Mouse (Mus musculus): Measurements from ENCODE around the gene Hoxd10. TPM values are rescaled to one million over a fixed set of nuclear protein-coding genes. Genes with fewer than 3 reads are reported as not detected.
A peak's percentile ranks its signal among the peaks of the same experiment; 100 is the strongest.

The Hoxd10 gene
- polyA plus RNA-seq, 1 experiment from 2014 or later, result not detected

GRCm38 (mm10) chr2:74735851-74736687 lies 44.3 kb downstream of the Hoxd10 start:
- Histone ChIP-seq H3K4me1 (replicated peaks) (peaks cover 35% of the 10 kb centered on the region), H3K27me3 (peaks cover 78% of the 10 kb centered on the region), H3K4me2 (peak overlapping the region; percentile 83), H3K9me3 (no peaks in the 10 kb centered on the region), H3K4me3 (peak overlapping the region; percentile 51), H3K27ac (peak overlapping the region; percentile 99), H3K9ac (peak overlapping the region; percentile 96), H3K36me3 (0 out of 2 replicates have a peak, but pooled peaks cover 3% of the 10 kb centered on the region)
- WGBS, result under 1% methylated on average over 42 of the region's 42 CpGs
- ATAC-seq (ENCODE audit: low FRiP score), result peak; percentile 22; the same call in 1 of the 2 replicates

GRCm38 (mm10) chr2:74736688-74737577 lies 45.2 kb downstream of the Hoxd10 start:
- Histone ChIP-seq H3K9me3 (no peaks in the 10 kb centered on the region), H3K4me3 (peak overlapping the region; percentile 51), H3K36me3 (0 out of 2 replicates have a peak, but pooled peaks cover 3% of the 10 kb centered on the region), H3K4me1 (replicated peaks) (peaks cover 39% of the 10 kb centered on the region), H3K27me3 (peaks cover 78% of the 10 kb centered on the region), H3K27ac (peak overlapping the region; percentile 99), H3K9ac (peak overlapping the region; percentile 96), H3K4me2 (peak overlapping the region; percentile 83)
- 2% methylated on average over 15 of the region's 15 CpGs for WGBS
- no peak for ATAC-seq (ENCODE audit: low FRiP score)

GRCm38 (mm10) chr2:74737578-74738070 lies 45.9 kb downstream of the Hoxd10 start:
- no peaks in the 10 kb centered on the region for H3K9me3 ChIP-seq
- H3K4me1 ChIP-seq (replicated peaks), result peaks cover 37% of the 10 kb centered on the region
- H3K27ac ChIP-seq, result peak overlapping the region; percentile 99
- H3K36me3 ChIP-seq, result 0 out of 2 replicates have a peak, but pooled peaks cover 3% of the 10 kb centered on the region
- WGBS, result 4% methylated on average over 7 of the region's 7 CpGs
- peak overlapping the region; percentile 83 for H3K4me2 ChIP-seq
- peak overlapping the region; percentile 96 for H3K9ac ChIP-seq
- peak overlapping the region; percentile 51 for H3K4me3 ChIP-seq
- ATAC-seq (ENCODE audit: low FRiP score), result no peak
- H3K27me3 ChIP-seq, result peaks cover 77% of the 10 kb centered on the region

- peaks cover 37% of the 10 kb centered on the region for H3K4me1 ChIP-seq (replicated peaks)
These were observed 47.1 kb downstream of the Hoxd10 start for GRCm38 (mm10) chr2:74738623-74739475.

GRCm38 (mm10) chr2:74739476-74739800 lies 47.7 kb downstream of the Hoxd10 start:
- H3K27ac ChIP-seq, result peak overlapping the region; percentile 99
- peak overlapping the region; percentile 51 for H3K4me3 ChIP-seq
- peaks cover 88% of the 10 kb centered on the region for H3K27me3 ChIP-seq
- 7% methylated on average over 2 of the region's 2 CpGs for WGBS
- no peaks in the 10 kb centered on the region for H3K9me3 ChIP-seq
- H3K36me3 ChIP-seq, result peaks cover 10% of the 10 kb centered on the region; the same call in 1 of the 2 replicates
- H3K9ac ChIP-seq, result peak overlapping the region; percentile 96
- H3K4me1 ChIP-seq (replicated peaks), result peaks cover 41% of the 10 kb centered on the region
- no peak for ATAC-seq (ENCODE audit: low FRiP score)
- H3K4me2 ChIP-seq, result peak overlapping the region; percentile 83

More at GRCm38 (mm10) chr2:74738623-74739475, 47.1 kb downstream of the Hoxd10 start:
- no peak for ATAC-seq (ENCODE audit: low FRiP score)
- peak overlapping the region; percentile 99 for H3K27ac ChIP-seq
- H3K36me3 ChIP-seq, result 0 out of 2 replicates have a peak, but pooled peaks cover 4% of the 10 kb centered on the region
- peaks cover 86% of the 10 kb centered on the region for H3K27me3 ChIP-seq
- peak overlapping the region; percentile 96 for H3K9ac ChIP-seq
- WGBS, result under 1% methylated on average over 20 of the region's 20 CpGs
- H3K4me3 ChIP-seq, result peak overlapping the region; percentile 51
- peak overlapping the region; percentile 83 for H3K4me2 ChIP-seq
- no peaks in the 10 kb centered on the region for H3K9me3 ChIP-seq

GRCm38 (mm10) chr2:74739869-74740268 lies 48.1 kb downstream of the Hoxd10 start:
- WGBS, result 3% methylated on average over 14 of the region's 14 CpGs
- Histone ChIP-seq H3K9me3 (no peaks in the 10 kb centered on the region), H3K36me3 (peaks cover 10% of the 10 kb centered on the region; the same call in 1 of the 2 replicates), H3K4me3 (peak overlapping the region; percentile 51), H3K27ac (peak overlapping the region; percentile 99), H3K27me3 (peaks cover 88% of the 10 kb centered on the region), H3K4me2 (peak overlapping the region; percentile 83), H3K4me1 (replicated peaks) (peaks cover 42% of the 10 kb centered on the region), H3K9ac (peak overlapping the region; percentile 96)
- ATAC-seq (ENCODE audit: low FRiP score), result no peak

GRCm38 (mm10) chr2:74740311-74741091 lies 48.8 kb downstream of the Hoxd10 start:
- Histone ChIP-seq H3K9ac (peak overlapping the region; percentile 96), H3K36me3 (peaks cover 10% of the 10 kb centered on the region; the same call in 1 of the 2 replicates), H3K4me3 (peak overlapping the region; percentile 51), H3K27ac (peak overlapping the region; percentile 99), H3K27me3 (peaks cover 89% of the 10 kb centered on the region), H3K9me3 (no peaks in the 10 kb centered on the region), H3K4me2 (peak overlapping the region; percentile 83), H3K4me1 (replicated peaks) (peaks cover 42% of the 10 kb centered on the region)
- no peak for ATAC-seq (ENCODE audit: low FRiP score)
- under 1% methylated on average over 43 of the region's 43 CpGs for WGBS

- Histone ChIP-seq H3K9me3 (no peaks in the 10 kb centered on the region), H3K27me3 (peaks cover 89% of the 10 kb centered on the region), H3K4me3 (peak overlapping the region; percentile 8; the same call in 1 of the 2 replicates), H3K36me3 (peaks cover 11% of the 10 kb centered on the region), H3K27ac (peak overlapping the region; percentile 99), H3K4me2 (peak overlapping the region; percentile 83), H3K4me1 (replicated peaks) (peaks cover 48% of the 10 kb centered on the region), H3K9ac (peak overlapping the region; percentile 60)
- WGBS, result 19% methylated on average over 2 of the region's 3 CpGs
- no peak for ATAC-seq (ENCODE audit: low FRiP score)
These were observed 49.7 kb downstream of the Hoxd10 start for GRCm38 (mm10) chr2:74741252-74741978.

GRCm38 (mm10) chr2:74741979-74742277 lies 50.2 kb downstream of the Hoxd10 start:
- Histone ChIP-seq H3K36me3 (peaks cover 17% of the 10 kb centered on the region), H3K27me3 (peaks cover 94% of the 10 kb centered on the region), H3K9me3 (no peaks in the 10 kb centered on the region), H3K9ac (peak overlapping the region; percentile 60), H3K4me1 (replicated peaks) (peaks cover 53% of the 10 kb centered on the region), H3K4me3 (peak overlapping the region; percentile 8; the same call in 1 of the 2 replicates), H3K27ac (peak overlapping the region; percentile 99), H3K4me2 (peak overlapping the region; percentile 83)
- ATAC-seq (ENCODE audit: low FRiP score), result no peak

Data from hindbrain, embryonic 13.5 days (tissue).